ENCODE assay signal across 9 mouse cellular contexts in the genomic region with DNA sequence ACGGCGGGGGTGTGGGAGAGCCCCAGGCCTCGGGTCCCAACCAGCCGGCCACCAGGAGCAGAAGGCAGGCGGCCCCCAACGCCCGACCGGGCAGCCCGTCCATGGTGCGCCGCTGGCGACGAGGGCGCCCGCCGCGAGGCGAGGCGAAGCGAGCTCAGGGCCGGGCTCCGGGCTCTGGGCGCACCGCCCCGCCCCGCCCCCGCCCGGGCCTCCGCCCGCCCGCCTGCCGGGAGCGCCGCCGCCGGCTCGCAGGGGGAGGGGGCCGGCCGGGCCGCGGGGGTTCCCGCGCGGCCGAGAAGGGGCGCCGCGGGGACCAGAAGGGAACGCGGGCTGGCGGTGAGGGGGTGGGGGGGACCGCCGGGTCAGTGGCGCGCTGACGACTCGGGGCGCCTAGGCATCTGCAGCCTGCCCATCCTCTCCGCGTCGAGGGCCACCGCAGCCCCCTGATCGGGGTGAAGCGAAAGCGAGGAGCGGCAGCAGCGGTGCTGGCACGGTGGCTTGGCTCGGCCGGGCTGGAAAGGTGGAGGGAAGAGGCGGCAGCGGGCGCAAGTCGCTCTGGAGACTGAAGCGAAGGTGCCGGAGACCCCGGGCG. TPM values are rescaled to one million over a fixed set of nuclear protein-coding genes. Genes with fewer than 3 reads are reported as not detected.
DNase-seq lines count a peak whose midpoint lies in the region; ATAC-seq and TF ChIP-seq lines count a peak whose summit lies in the region.
"Had no signal": no experiment of that assay in that cellular context is flagged by ENCODE, and none has a peak within 500 bp of the region (broad histone marks: within the 10 kb centered on the region; RNA-seq: fewer than 3 reads in every experiment).

No protein-coding gene starts in this region.

- peak; percentile 57 for ATAC-seq in Patski
- ATAC-seq in hindbrain, embryonic 14.5 days (ENCODE audit: low FRiP score): peak; percentile 21; the same call in 1 of the 2 replicates
- ATAC-seq in liver, embryonic 15.5 days (ENCODE audit: insufficient read depth): peak; percentile 43; the same call in 1 of the 2 replicates
- ATAC-seq in megakaryocyte progenitor cell, adult 5-6 weeks (replicated peaks; ENCODE audit: poor library complexity): no peak

- POLR2A ChIA-PET in Patski (lab: Charles Lee): interaction anchor here (0.8 to 1.0 kb wide), 3 partner anchors 14 to 251 kb away, joined by 3 read pairs; no protein-coding TSS in a partner anchor

- H3K27me3 ChIP-seq in Patski: no peaks in the 10 kb centered on the region
- peaks cover 100% of the 10 kb centered on the region for H3K27me3 ChIP-seq in forebrain, embryonic 10.5 days (ENCODE audit: poor library complexity, severe bottlenecking)
- peaks cover 66% of the 10 kb centered on the region for H3K27me3 ChIP-seq in hindbrain, embryonic 14.5 days (ENCODE audit: control insufficient read depth, insufficient read depth, low read length)
- H3K27me3 ChIP-seq in liver, embryonic 15.5 days: peaks cover 95% of the 10 kb centered on the region

- H3K9me3 ChIP-seq in forebrain, embryonic 10.5 days: no peaks in the 10 kb centered on the region
- no peaks in the 10 kb centered on the region for H3K9me3 ChIP-seq in hindbrain, embryonic 14.5 days (ENCODE audit: control insufficient read depth, low read length)
- no peaks in the 10 kb centered on the region for H3K9me3 ChIP-seq in liver, embryonic 15.5 days (replicated peaks)

- peaks cover 51% of the 10 kb centered on the region for H3K4me1 ChIP-seq in forebrain, embryonic 10.5 days
- H3K4me1 ChIP-seq in hindbrain, embryonic 14.5 days (replicated peaks; ENCODE audit: control insufficient read depth, insufficient read depth, low read length): peaks cover 26% of the 10 kb centered on the region
- peaks cover 21% of the 10 kb centered on the region; the same call in 1 of the 2 replicates for H3K4me1 ChIP-seq in liver, embryonic 15.5 days (replicated peaks)

- 1% methylated on average over 64 of the region's 78 CpGs for WGBS in forebrain, embryonic 10.5 days
- 0% methylated on average over 21 of the region's 78 CpGs for WGBS in hindbrain, embryonic 14.5 days
- under 1% methylated on average over 60 of the region's 78 CpGs for WGBS in liver, embryonic 15.5 days (ENCODE audit: insufficient replicate concordance)

- H3K9ac ChIP-seq in hindbrain, embryonic 14.5 days: peak overlapping the region; percentile 78
- no peak overlapping the region for H3K9ac ChIP-seq in liver, embryonic 15.5 days

- in situ Hi-C loops in Patski (cut with MboI; ENCODE audit: low pct_unique_long_range_greater_than_20kb): loop anchor here (5.0 kb wide), 2 partner anchors 79 to 329 kb away; no protein-coding TSS in a partner anchor

- intact Hi-C loops in heart, postnatal 25 days (cut with DNase I): loop anchor here (5.0 to 10.0 kb wide), 3 partner anchors 164 to 656 kb away; no protein-coding TSS in a partner anchor

- peak overlapping the region; percentile 98 for H3K4me2 ChIP-seq in hindbrain, embryonic 14.5 days (replicated peaks)
- H3K4me2 ChIP-seq in liver, embryonic 15.5 days: peak overlapping the region; percentile 70

- peak overlapping the region; percentile 69 for H3K27ac ChIP-seq in forebrain, embryonic 10.5 days
- peak overlapping the region; percentile 72 for H3K27ac ChIP-seq in hindbrain, embryonic 14.5 days
- H3K27ac ChIP-seq in liver, embryonic 15.5 days (replicated peaks): no peak overlapping the region

- no peak for TF ChIP-seq CTCF in Patski (IDR thresholded peaks at IDR 0.05)

- DNase-seq in heart, adult 11 months: peak; percentile 96
- DNase-seq in heart, postnatal 25 days (ENCODE audit: low spot score): no peak
- DNase-seq in Patski (ENCODE audit: low read depth, low spot score): no peak
- DNase-seq in forebrain, embryonic 10.5 days (ENCODE audit: extremely low spot score, low spot score): peak; percentile 55
- peak; percentile 30 for DNase-seq in hindbrain, embryonic 14.5 days (ENCODE audit: low spot score)
- peak; percentile 37 for DNase-seq in retina, embryonic 14.5 days (ENCODE audit: low spot score)

- CTCF ChIA-PET in Patski (lab: Charles Lee): no interaction called here

- H3K4me3 ChIP-seq in forebrain, embryonic 10.5 days: peak overlapping the region; percentile 66
- peak overlapping the region; percentile 66 for H3K4me3 ChIP-seq in hindbrain, embryonic 14.5 days (replicated peaks; ENCODE audit: low read length)
- H3K4me3 ChIP-seq in liver, embryonic 15.5 days (replicated peaks): peak overlapping the region; percentile 50

- no peaks in the 10 kb centered on the region for H3K36me3 ChIP-seq in forebrain, embryonic 10.5 days (replicated peaks)
- H3K36me3 ChIP-seq in hindbrain, embryonic 14.5 days (replicated peaks; ENCODE audit: control insufficient read depth, insufficient read depth): no peaks in the 10 kb centered on the region
- no peaks in the 10 kb centered on the region for H3K36me3 ChIP-seq in liver, embryonic 15.5 days (replicated peaks)
- H3K36me3 ChIP-seq: G1E had no signal

RNA-seq across cellular contexts. Expression of a gene that starts 1.0 kb away (rescaled TPM):
- 1 to 10 TPM in 1 of 2 experiments, under 1 TPM in 1; 0.99 to 1.9 TPM for total RNA-seq in heart, postnatal 25 days (2021)
- polyA plus RNA-seq in Patski (2021): 24.6 TPM
- 0.05 and 0.09 TPM in 2 replicates for polyA plus RNA-seq in forebrain, embryonic 10.5 days (2016; fragmentation: Nextera tagmentation; extraction: Ambion mirVana)
- 1.8 and 2.7 TPM in 2 replicates for polyA plus RNA-seq in hindbrain, embryonic 14.5 days (2014; fragmentation: Nextera tagmentation; extraction: Ambion mirVana)
- polyA plus RNA-seq in liver, embryonic 15.5 days (2015; fragmentation: Nextera tagmentation; extraction: Ambion mirVana): 0.09 TPM in 2 replicates
- total RNA-seq in megakaryocyte progenitor cell, adult 5-6 weeks (2015): not detected in 2 replicates
- not detected in 2 replicates for total RNA-seq in megakaryocyte progenitor cell, adult 5-6 weeks (2017)
- polyA plus RNA-seq: G1E had no signal

Comparison
In these comparisons a context has a peak if more than half of its experiments do, and no peak if none do; other contexts are left out.
1. DNase-seq: peak in heart, adult 11 months (single experiment), forebrain, embryonic 10.5 days (single experiment), hindbrain, embryonic 14.5 days (single experiment) and retina, embryonic 14.5 days (single experiment); none in heart, postnatal 25 days (single experiment) and Patski (single experiment).
2. Peak in every context shown above with its lines, with median percentiles within 50 percentile points of each other: H3K4me3 ChIP-seq.